Mouse (Mus musculus) midbrain, embryonic 12.5 days (tissue): Measurements from ENCODE around the gene Ptpru. TPM values are rescaled to one million over a fixed set of nuclear protein-coding genes. Genes with fewer than 3 reads are reported as not detected.

Source experiments
- ATAC-seq: fragments of 200-750 bp; cut with Nextera tagmentation; 2 replicates; pipeline ENCODE4 v1.8.0; 2017; ENCODE audit warnings: low read depth, moderate TSS enrichment, moderate library complexity; ENCODE audit not compliant: low FRiP score
- H3K27ac ChIP-seq: fragments of 300-500 bp; sonication (generic); replicated peaks from 2 replicates; pipeline ENCODE4 v1.5.1; 2016; ENCODE audit warnings: mild to moderate bottlenecking
- H3K27me3 ChIP-seq: fragments of 300-500 bp; sonication (generic); 2 replicates; pipeline ENCODE4 v1.6.1; 2016; ENCODE audit warnings: mild to moderate bottlenecking
- H3K36me3 ChIP-seq: fragments of 300-500 bp; sonication (generic); 2 replicates; pipeline ENCODE4 v1.6.1; 2016
- H3K4me1 ChIP-seq: fragments of 300-500 bp; sonication (generic); 2 replicates; pipeline ENCODE4 v1.6.1; 2016
- H3K4me2 ChIP-seq: fragments of 300-500 bp; sonication (generic); replicated peaks from 2 replicates; pipeline ENCODE4 v1.6.1; 2016; ENCODE audit warnings: mild to moderate bottlenecking, moderate library complexity
- H3K4me3 ChIP-seq: fragments of 300-500 bp; sonication (generic); 2 replicates; pipeline ENCODE4 v1.5.1; 2016; ENCODE audit warnings: mild to moderate bottlenecking
- H3K9ac ChIP-seq: fragments of 300-500 bp; sonication (generic); replicated peaks from 2 replicates; pipeline ENCODE4 v1.6.1; 2016; ENCODE audit warnings: mild to moderate bottlenecking, moderate library complexity
- H3K9me3 ChIP-seq: fragments of 300-500 bp; sonication (generic); 2 replicates; pipeline ENCODE4 v1.6.1; 2016; ENCODE audit warnings: mild to moderate bottlenecking
- WGBS: fragments of 180-500 bp; shearing (Covaris S2); methylation state at CpG from one replicate; pipeline ENCODE4 v1.1.7; 2016; 5-methylcytosine and 5-hydroxymethylcytosine counted together
- polyA plus RNA-seq: library from polyadenylated mRNA; unstranded; fragments of >200 nt; fragmentation: Nextera tagmentation; extraction: Ambion mirVana; gene quantifications from 2 replicates; pipeline ENCODE4 v1.2.1, GENCODE M21; 2016

The Ptpru gene
- polyA plus RNA-seq, 1 experiment from 2014 or later = 30.6 TPM

- Histone ChIP-seq H3K27ac (no peak overlapping the region), H3K9me3 (no peaks in the 10 kb centered on the region), H3K4me1 (0 out of 2 replicates have a peak, but pooled peaks cover 2% of the 10 kb centered on the region), H3K27me3 (no peaks in the 10 kb centered on the region), H3K4me3 (no peak overlapping the region), H3K36me3 (no peaks in the 10 kb centered on the region), H3K4me2 (no peak overlapping the region), H3K9ac (no peak overlapping the region)
- WGBS = 60% methylated on average over 3 of the region's 3 CpGs
- no peak for ATAC-seq
These were observed 74.6 kb downstream of the Ptpru start for GRCm38 (mm10) chr4:131763479-131763878.

DNA sequence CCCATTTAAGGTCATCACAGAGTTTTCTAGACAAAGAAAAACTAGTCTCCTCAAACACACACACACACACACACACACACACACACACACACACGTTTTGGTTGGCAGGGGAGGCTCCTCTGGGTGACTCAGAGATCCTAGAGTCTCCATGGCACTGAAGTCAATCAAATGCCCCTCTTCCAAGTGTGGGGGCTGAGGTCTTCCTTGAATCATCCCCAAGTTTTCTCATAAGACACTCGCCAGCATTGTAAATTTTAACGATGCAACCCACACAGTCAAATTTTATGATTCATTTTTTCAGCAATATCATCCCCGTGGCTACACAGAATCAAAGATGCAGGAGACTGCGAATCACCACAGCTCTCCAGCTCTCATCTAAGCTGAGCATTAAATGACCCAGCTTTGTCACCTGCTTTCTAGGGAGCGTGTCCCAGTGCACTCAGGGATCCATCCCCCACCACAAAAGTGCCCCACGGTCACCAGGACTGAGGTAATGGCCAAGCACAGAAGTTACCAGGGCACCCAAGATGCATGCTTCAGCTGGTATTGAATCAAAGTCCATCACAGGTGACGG lies 75.8 kb downstream of the Ptpru start:
- 87% methylated on average over 8 of the region's 8 CpGs for WGBS
- Histone ChIP-seq H3K4me1 (0 out of 2 replicates have a peak, but pooled peaks cover 2% of the 10 kb centered on the region), H3K36me3 (no peaks in the 10 kb centered on the region), H3K9me3 (no peaks in the 10 kb centered on the region), H3K4me3 (no peak overlapping the region), H3K27me3 (no peaks in the 10 kb centered on the region), H3K4me2 (no peak overlapping the region), H3K9ac (no peak overlapping the region), H3K27ac (no peak overlapping the region)
- ATAC-seq = no peak

- ATAC-seq = no peak
- no peaks in the 10 kb centered on the region; the same call in 1 of the 2 replicates for H3K27me3 ChIP-seq
- WGBS = 65% methylated on average over 10 of the region's 10 CpGs
- H3K9ac ChIP-seq = no peak overlapping the region
- peaks cover 7% of the 10 kb centered on the region; the same call in 1 of the 2 replicates for H3K4me1 ChIP-seq
- H3K36me3 ChIP-seq = no peaks in the 10 kb centered on the region
- no peak overlapping the region for H3K4me3 ChIP-seq
- no peak overlapping the region for H3K27ac ChIP-seq
- H3K4me2 ChIP-seq = no peak overlapping the region
- H3K9me3 ChIP-seq = no peaks in the 10 kb centered on the region
These were observed 85.8 kb downstream of the Ptpru start for GRCm38 (mm10) chr4:131752204-131752837.

- H3K9ac ChIP-seq = no peak overlapping the region
- H3K9me3 ChIP-seq = no peaks in the 10 kb centered on the region
- H3K36me3 ChIP-seq = no peaks in the 10 kb centered on the region
- no peak overlapping the region for H3K27ac ChIP-seq
- no peak overlapping the region for H3K4me3 ChIP-seq
- H3K27me3 ChIP-seq = no peaks in the 10 kb centered on the region; the same call in 1 of the 2 replicates
- WGBS = 48% methylated on average over 7 of the region's 7 CpGs
- no peak overlapping the region for H3K4me2 ChIP-seq
- no peak for ATAC-seq
- peaks cover 7% of the 10 kb centered on the region; the same call in 1 of the 2 replicates for H3K4me1 ChIP-seq
These were observed 86.5 kb downstream of the Ptpru start for GRCm38 (mm10) chr4:131751561-131751960.

DNA sequence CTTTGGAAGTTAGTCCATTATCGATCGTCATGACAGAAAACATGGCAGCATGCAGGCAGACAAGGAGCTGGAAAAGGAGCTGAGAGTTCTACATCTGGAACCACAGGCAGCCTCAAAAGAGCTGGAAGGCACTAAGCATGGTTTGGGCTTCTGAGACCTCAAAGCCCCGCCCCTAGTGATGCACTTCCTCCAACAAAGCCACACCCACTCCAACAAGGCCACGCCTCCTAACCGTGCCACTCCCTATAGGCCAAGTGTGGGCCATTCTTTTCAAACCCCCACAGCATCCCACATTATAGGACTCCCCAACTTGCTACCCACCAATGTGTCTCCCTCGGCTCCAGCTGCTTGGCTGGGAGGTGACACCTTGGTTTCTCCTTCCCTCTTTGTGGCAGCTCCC lies 88.3 kb downstream of the Ptpru start:
- H3K27me3 ChIP-seq = no peaks in the 10 kb centered on the region; the same call in 1 of the 2 replicates
- peaks cover 7% of the 10 kb centered on the region; the same call in 1 of the 2 replicates for H3K4me1 ChIP-seq
- H3K4me2 ChIP-seq = no peak overlapping the region
- no peak overlapping the region for H3K4me3 ChIP-seq
- no peak for ATAC-seq
- H3K27ac ChIP-seq = no peak overlapping the region
- H3K36me3 ChIP-seq = no peaks in the 10 kb centered on the region
- no peaks in the 10 kb centered on the region for H3K9me3 ChIP-seq
- H3K9ac ChIP-seq = no peak overlapping the region
- 85% methylated on average over 6 of the region's 6 CpGs for WGBS

DNA sequence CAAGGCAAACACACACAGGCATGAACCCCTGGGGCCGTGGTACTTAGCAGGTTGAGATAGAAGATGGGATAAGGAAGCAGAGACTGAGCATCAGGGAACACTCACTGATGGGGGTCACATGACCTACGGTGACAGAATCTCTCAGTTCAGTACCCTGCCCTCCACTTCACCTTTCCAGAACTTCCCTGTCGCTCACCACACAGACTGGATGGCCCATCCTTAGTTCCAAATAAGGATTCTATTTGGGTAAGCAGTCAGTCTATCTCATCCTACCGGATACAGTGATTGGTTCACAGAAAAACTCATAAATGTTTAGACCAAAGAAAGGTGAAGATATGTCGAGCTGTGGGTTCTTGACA lies 93.4 kb downstream of the Ptpru start:
- ATAC-seq = no peak
- 91% methylated on average over 5 of the region's 5 CpGs for WGBS
- Histone ChIP-seq H3K9ac (no peak overlapping the region), H3K4me1 (no peaks in the 10 kb centered on the region), H3K27ac (no peak overlapping the region), H3K9me3 (no peaks in the 10 kb centered on the region), H3K4me3 (no peak overlapping the region), H3K36me3 (no peaks in the 10 kb centered on the region), H3K4me2 (no peak overlapping the region), H3K27me3 (no peaks in the 10 kb centered on the region)

- Histone ChIP-seq H3K36me3 (no peaks in the 10 kb centered on the region), H3K9ac (no peak overlapping the region), H3K4me2 (no peak overlapping the region), H3K27me3 (no peaks in the 10 kb centered on the region), H3K4me3 (no peak overlapping the region), H3K9me3 (no peaks in the 10 kb centered on the region), H3K4me1 (no peaks in the 10 kb centered on the region), H3K27ac (no peak overlapping the region)
- no peak for ATAC-seq
- WGBS = 64% methylated on average over 5 of the region's 5 CpGs
These were observed 94.0 kb downstream of the Ptpru start for GRCm38 (mm10) chr4:131743831-131744684.

GRCm38 (mm10) chr4:131743031-131743430 lies 95.1 kb downstream of the Ptpru start:
- Histone ChIP-seq H3K36me3 (no peaks in the 10 kb centered on the region), H3K9me3 (no peaks in the 10 kb centered on the region), H3K4me2 (no peak overlapping the region), H3K4me1 (no peaks in the 10 kb centered on the region), H3K4me3 (no peak overlapping the region), H3K9ac (no peak overlapping the region), H3K27me3 (no peaks in the 10 kb centered on the region), H3K27ac (no peak overlapping the region)
- no peak for ATAC-seq
- WGBS = 80% methylated on average over 13 of the region's 13 CpGs

DNA sequence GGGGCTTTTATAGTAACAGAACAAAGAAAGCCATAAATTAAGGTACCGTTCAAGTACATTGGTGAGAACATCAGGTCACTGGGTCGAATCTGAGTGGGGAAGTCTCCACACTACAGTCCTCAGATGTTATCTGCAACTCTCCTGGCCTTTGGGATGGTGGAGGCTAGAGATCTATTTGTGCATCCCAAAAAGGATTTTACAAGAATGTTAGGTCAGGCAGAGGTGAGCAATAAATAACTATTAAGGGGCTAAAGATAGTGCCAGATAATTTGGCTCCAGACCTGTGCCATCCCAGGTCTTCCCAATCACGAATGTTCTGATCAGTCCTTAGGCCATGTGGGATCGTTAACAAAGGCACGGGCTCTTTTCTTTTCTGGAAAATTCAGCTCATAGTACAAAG lies 97.5 kb downstream of the Ptpru start:
- 82% methylated on average over 5 of the region's 5 CpGs for WGBS
- H3K27me3 ChIP-seq = no peaks in the 10 kb centered on the region
- H3K9ac ChIP-seq = no peak overlapping the region
- no peak overlapping the region for H3K4me3 ChIP-seq
- H3K27ac ChIP-seq = no peak overlapping the region
- H3K4me1 ChIP-seq = no peaks in the 10 kb centered on the region
- ATAC-seq = no peak
- H3K36me3 ChIP-seq = no peaks in the 10 kb centered on the region
- H3K9me3 ChIP-seq = no peaks in the 10 kb centered on the region
- H3K4me2 ChIP-seq = no peak overlapping the region

DNA sequence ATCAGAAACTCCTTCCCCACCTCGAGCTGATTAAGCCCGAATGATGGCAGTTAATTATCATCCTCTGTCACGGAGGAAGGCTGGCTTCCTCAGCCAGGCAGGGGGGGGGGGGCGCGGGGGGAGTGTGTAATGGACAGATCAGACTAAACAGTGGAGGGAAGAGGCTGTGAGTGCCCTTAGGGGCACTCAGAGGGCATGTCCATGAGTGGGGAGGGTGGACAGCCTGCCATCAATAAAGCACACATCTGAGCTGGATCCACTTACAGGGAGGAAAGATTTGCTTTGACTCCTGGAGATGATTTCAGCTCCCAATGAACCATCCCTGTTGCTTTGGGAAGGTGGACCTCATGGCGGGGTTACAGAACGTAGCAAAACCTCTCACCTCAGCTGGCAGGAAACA lies 109.5 kb downstream of the Ptpru start:
- Histone ChIP-seq H3K9ac (no peak overlapping the region), H3K36me3 (no peaks in the 10 kb centered on the region), H3K9me3 (no peaks in the 10 kb centered on the region), H3K4me2 (no peak overlapping the region), H3K27me3 (no peaks in the 10 kb centered on the region), H3K27ac (no peak overlapping the region), H3K4me1 (peaks cover 7% of the 10 kb centered on the region; the same call in 1 of the 2 replicates), H3K4me3 (no peak overlapping the region)
- 64% methylated on average over 7 of the region's 7 CpGs for WGBS
- no peak for ATAC-seq

- no peaks in the 10 kb centered on the region for H3K36me3 ChIP-seq
- H3K9ac ChIP-seq = no peak overlapping the region
- no peaks in the 10 kb centered on the region for H3K9me3 ChIP-seq
- no peak overlapping the region for H3K4me3 ChIP-seq
- ATAC-seq = no peak
- H3K4me2 ChIP-seq = no peak overlapping the region
- no peak overlapping the region for H3K27ac ChIP-seq
- H3K27me3 ChIP-seq = no peaks in the 10 kb centered on the region
- H3K4me1 ChIP-seq = peaks cover 5% of the 10 kb centered on the region
- WGBS = 60% methylated on average over 11 of the region's 11 CpGs
These were observed 114.5 kb downstream of the Ptpru start for GRCm38 (mm10) chr4:131723415-131724080.
